Mouse (Mus musculus): ENCODE measurements around the gene Mprip.
A peak's percentile ranks its signal among the peaks of the same experiment; 100 is the strongest.
"Not testable (repeated sequence)": the region's sequence is repeated elsewhere in the genome, so short reads cannot be mapped to it uniquely, and the experiment has no call there.

The Mprip gene

GRCm38 (mm10) chr11:59719185-59719584 lies 58.1 kb downstream of the Mprip start:
- no peak for DNase-seq

GRCm38 (mm10) chr11:59721385-59721784 lies 60.3 kb downstream of the Mprip start:
- no peak for DNase-seq

- no peak for DNase-seq
Measured at GRCm38 (mm10) chr11:59727204-59727603, 66.1 kb downstream of the Mprip start.

- DNase-seq, result no peak
Measured at GRCm38 (mm10) chr11:59731821-59732220, 70.7 kb downstream of the Mprip start.

GRCm38 (mm10) chr11:59732407-59733066 lies 71.4 kb downstream of the Mprip start:
- DNase-seq, result no peak

GRCm38 (mm10) chr11:59733600-59733999 lies 72.5 kb downstream of the Mprip start:
- not testable (repeated sequence) for DNase-seq

- no peak for DNase-seq
Measured at GRCm38 (mm10) chr11:59734335-59734734, 73.2 kb downstream of the Mprip start.

- not testable (repeated sequence) for DNase-seq
Measured at GRCm38 (mm10) chr11:59735938-59736337, 74.8 kb downstream of the Mprip start.

GRCm38 (mm10) chr11:59737250-59737649 lies 76.1 kb downstream of the Mprip start:
- DNase-seq, result no peak

GRCm38 (mm10) chr11:59739996-59740395 lies 78.9 kb downstream of the Mprip start:
- no peak for DNase-seq

GRCm38 (mm10) chr11:59741915-59742314 lies 80.8 kb downstream of the Mprip start:
- DNase-seq, result no peak

- DNase-seq, result no peak
Measured at GRCm38 (mm10) chr11:59743307-59743706, 82.2 kb downstream of the Mprip start.

- no peak for DNase-seq
Measured at GRCm38 (mm10) chr11:59743712-59744111, 82.6 kb downstream of the Mprip start.

- DNase-seq, result no peak
Measured at GRCm38 (mm10) chr11:59744374-59744773, 83.3 kb downstream of the Mprip start.

- DNase-seq, result no peak
Measured at GRCm38 (mm10) chr11:59745851-59746250, 84.7 kb downstream of the Mprip start.

GRCm38 (mm10) chr11:59746614-59747013 lies 85.5 kb downstream of the Mprip start:
- DNase-seq, result peak; percentile 14 to 23

GRCm38 (mm10) chr11:59749050-59749449 lies 87.9 kb downstream of the Mprip start:
- DNase-seq, result no peak

GRCm38 (mm10) chr11:59754504-59754903 lies 93.4 kb downstream of the Mprip start:
- no peak for DNase-seq

- no peak for DNase-seq
Measured at GRCm38 (mm10) chr11:59756351-59756750, 95.2 kb downstream of the Mprip start.

GRCm38 (mm10) chr11:59758191-59758985 lies 97.3 kb downstream of the Mprip start:
- DNase-seq, result no peak

GRCm38 (mm10) chr11:59759178-59759577 lies 98.1 kb downstream of the Mprip start:
- DNase-seq, result no peak

- no peak for DNase-seq
Measured at GRCm38 (mm10) chr11:59759626-59760025, 98.5 kb downstream of the Mprip start.

- DNase-seq, result no peak
Measured at GRCm38 (mm10) chr11:59760796-59761195, 99.7 kb downstream of the Mprip start.

- DNase-seq, result no peak
Measured at GRCm38 (mm10) chr11:59769307-59769706, 108.2 kb downstream of the Mprip start.
